Mouse (Mus musculus): ENCODE measurements at regions not wholly inside any gene's neighbourhood (a gene's known extent, or its start where the extent isn't known, plus 50 kb on each side); places are given as distances from the start of the nearest gene placed in this dataset.
A peak's percentile ranks its signal among the peaks of the same experiment; 100 is the strongest.

DNA sequence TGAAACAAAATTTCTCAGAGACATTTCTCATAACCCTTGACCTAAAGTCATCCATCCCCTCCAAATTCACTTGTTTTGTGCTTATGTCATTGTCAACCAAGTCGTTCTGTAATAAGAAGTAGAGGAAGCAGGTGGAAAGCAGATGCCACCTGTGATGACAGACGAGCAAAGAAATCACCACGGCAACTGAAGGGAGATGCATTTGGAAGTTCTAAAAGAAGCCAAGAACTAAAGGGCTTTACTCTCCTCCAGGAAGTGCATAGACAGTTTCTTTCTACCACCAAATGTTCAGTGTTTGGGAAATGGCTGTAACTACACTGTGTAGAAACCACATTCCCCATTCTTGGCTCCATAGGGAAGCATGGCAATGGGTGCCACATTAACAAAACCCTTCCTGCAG lies 317.4 kb downstream of the Gm10184 start:
- no peak for DNase-seq (ENCODE audit: low spot score)

GRCm38 (mm10) chr17:89559506-89559905 lies 350.7 kb downstream of the Gm10184 start:
- DNase-seq (ENCODE audit: low spot score), result no peak

- no peak for DNase-seq (ENCODE audit: low spot score)
Measured at GRCm38 (mm10) chr17:89554754-89555153, 354.3 kb upstream of the Fshr start.

GRCm38 (mm10) chr17:89553597-89553996 lies 353.1 kb upstream of the Fshr start:
- no peak for DNase-seq (ENCODE audit: low spot score)

DNA sequence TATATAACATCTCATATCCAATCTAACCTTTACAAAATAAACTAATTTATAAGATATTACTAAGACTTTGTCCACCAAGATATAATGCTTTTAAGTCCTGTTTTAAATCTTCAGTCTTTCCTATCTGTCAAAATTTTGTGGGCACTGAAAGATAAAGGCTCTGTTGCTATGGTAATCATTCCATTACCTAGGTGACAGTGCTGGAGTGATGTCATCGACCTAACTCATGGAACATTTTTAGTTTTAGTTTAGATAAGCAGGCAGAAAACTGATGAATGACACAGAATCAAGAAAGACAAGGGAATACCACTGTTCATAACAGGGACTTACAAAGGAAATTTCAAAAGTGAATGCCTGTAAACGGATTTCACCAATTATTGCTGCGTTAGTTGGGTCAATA lies 350.3 kb upstream of the Fshr start:
- DNase-seq (ENCODE audit: low spot score), result no peak

DNA sequence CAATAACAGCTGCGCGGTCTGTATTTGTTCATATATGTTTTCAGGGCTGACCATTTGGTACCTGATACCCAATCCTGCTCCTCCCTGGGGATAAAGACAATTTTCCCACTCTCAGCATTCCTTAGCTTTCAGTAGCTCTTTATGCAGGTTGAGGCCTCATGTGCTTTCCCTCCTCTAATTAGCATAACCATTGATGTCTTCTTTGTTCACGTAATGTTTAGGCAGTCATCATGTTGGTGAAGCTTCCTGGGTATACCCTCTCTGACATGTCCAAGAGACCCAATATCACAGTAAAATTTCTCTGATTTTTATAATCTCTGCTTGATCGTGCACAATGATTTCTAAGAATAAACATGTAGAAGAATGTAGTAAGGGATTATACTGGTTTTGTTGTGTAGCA lies 321.4 kb upstream of the Fshr start:
- DNase-seq (ENCODE audit: low spot score), result no peak

DNA sequence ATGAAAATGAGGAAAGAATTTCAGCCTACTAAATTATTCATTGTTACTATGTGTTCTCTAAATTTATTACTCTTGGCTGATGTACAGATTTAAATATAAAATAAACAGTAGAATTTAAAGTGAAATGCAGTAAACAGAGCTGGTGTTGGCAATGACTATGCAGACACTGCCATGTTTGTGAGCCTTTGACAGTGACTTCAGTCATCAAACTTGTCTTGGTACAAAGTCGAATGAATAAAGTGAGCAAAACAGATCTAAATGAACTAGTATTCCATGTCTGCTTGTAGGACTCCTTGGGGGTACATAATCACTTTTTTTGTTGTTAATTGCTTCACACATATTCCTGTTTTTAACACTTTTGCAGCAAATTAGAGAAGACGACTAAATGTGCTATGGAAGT lies 318.9 kb upstream of the Fshr start:
- no peak for DNase-seq (ENCODE audit: low spot score)

- DNase-seq (ENCODE audit: low spot score), result no peak
Measured at GRCm38 (mm10) chr17:89505288-89505687, 304.8 kb upstream of the Fshr start.

DNA sequence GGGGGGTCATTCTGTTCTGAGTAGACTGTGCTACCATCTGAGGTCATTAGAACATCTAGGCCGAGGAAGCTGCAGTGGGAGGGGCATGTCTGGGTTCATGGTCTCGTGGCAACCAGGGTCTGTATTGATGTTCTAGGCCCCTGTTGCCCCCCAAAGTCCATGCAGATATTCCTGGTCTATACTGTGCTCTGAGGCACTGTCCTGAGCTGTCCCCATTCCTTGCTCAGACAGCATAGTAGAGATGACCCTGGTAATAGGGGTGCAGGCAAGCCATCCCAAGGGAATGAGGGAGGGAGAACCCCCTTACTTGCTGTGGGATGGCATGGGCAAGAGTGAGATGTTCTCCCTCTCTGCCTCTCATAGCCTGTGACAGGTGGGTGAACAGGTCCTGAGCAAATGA lies 293.1 kb upstream of the Fshr start:
- DNase-seq (ENCODE audit: low spot score), result no peak

DNA sequence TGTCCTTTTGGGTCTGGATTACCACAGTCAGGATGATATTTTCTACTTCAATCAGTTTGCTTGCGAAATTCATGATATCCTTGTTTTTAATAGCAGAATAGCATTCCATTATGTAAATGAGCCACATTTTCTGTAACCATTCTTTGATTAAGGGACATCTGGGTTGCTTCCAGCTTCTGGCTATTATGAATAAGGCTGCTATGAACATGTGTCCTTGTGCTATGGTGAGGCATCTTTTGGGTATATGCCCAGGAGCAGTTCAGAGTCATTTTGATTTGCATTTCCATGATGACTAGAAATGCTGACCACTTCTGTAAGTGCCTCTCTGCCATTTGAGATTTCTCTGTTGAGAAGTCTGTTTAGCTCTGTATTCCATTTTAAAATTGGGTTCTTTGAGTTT lies 266.0 kb upstream of the Fshr start:
- no peak for DNase-seq (ENCODE audit: low spot score)

GRCm38 (mm10) chr17:89465883-89466282 lies 265.4 kb upstream of the Fshr start:
- no peak for DNase-seq (ENCODE audit: low spot score)

DNA sequence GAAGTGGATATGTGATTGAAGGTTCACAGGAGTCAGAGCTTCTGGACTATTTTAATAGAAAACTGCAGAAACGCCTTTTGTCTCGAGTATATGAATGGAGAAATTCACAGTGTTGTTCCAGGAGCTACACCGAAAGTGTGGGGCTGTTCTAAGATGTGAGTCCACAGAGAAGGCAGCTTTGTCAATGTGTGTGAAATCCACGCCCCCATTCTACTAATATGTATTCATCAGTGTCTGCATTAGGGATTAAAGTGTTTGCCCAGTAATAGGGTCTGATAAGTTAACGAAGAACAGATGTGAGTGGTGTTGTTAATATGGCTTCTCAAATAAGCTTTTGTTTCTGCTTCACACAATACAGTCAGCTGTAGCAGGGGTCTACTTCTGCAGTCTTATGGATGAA lies 260.0 kb upstream of the Fshr start:
- no peak for DNase-seq (ENCODE audit: low spot score)

- no peak for DNase-seq (ENCODE audit: low spot score)
Measured at GRCm38 (mm10) chr17:89454301-89454700, 253.8 kb upstream of the Fshr start.

DNA sequence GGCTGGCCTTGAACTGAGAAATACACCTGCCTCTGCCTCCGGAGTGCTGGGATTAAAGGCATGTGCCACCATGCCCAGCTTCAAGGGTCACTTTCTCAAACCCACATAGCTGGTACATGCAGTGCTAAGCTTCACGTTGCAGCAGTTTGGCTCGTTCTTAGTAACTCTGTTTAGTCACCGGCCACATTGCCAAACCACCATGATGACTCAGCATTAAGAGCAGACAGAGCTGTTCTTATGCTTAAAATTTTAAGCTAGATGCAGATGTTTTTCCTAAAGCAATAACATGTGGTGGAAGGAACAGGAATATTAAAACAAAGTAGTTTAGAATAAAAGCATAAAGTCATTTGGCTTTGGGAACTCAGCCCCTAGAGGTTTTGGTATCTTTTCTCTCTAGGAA lies 250.2 kb upstream of the Fshr start:
- no peak for DNase-seq (ENCODE audit: low spot score)

DNA sequence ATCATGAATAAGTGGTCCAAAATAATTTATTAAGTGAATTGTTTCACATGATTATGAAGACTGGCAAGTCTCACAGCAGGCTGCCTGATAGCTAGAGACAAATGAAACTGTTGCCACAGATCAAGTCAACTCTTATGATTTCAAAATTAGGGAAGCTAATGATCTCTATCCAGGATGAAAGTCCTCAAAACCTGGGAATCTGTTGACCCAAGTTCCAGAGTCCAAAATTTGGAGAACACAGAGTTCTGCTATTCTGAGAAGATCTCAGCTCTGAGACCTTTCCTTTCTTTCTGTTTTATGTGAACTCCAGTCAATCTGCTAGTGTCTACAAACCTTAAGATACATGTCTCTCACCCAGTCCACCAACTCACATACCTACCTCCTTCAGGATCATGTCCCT lies 248.9 kb upstream of the Fshr start:
- DNase-seq (ENCODE audit: low spot score), result no peak

GRCm38 (mm10) chr17:89434288-89434687 lies 233.8 kb upstream of the Fshr start:
- no peak for DNase-seq (ENCODE audit: low spot score)

GRCm38 (mm10) chr17:89410026-89410425 lies 209.6 kb upstream of the Fshr start:
- peak; percentile 2 for DNase-seq (ENCODE audit: low spot score)

DNA sequence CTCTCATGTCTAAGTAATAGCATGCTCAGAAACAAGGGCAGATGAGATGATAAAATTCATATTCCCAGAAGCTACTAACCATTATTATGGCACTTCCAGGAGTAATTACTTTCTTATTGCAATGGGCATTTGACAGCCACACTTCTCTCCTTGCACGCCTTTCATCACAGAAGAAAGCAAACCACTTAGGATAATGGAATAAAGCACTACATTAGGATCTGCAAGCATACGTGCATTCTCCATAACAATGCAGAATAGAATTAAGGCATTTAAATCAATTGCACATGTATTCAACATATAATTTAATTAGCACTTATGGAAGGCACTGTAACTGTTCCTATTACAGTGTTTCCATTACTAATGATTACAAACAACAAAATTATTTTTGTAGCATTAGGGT lies 205.1 kb upstream of the Fshr start:
- DNase-seq (ENCODE audit: low spot score), result no peak

- DNase-seq (ENCODE audit: low spot score), result no peak
Measured at GRCm38 (mm10) chr17:89357241-89357640, 156.8 kb upstream of the Fshr start.

GRCm38 (mm10) chr17:89340497-89341205 lies 140.2 kb upstream of the Fshr start:
- DNase-seq (ENCODE audit: low spot score), result no peak

DNA sequence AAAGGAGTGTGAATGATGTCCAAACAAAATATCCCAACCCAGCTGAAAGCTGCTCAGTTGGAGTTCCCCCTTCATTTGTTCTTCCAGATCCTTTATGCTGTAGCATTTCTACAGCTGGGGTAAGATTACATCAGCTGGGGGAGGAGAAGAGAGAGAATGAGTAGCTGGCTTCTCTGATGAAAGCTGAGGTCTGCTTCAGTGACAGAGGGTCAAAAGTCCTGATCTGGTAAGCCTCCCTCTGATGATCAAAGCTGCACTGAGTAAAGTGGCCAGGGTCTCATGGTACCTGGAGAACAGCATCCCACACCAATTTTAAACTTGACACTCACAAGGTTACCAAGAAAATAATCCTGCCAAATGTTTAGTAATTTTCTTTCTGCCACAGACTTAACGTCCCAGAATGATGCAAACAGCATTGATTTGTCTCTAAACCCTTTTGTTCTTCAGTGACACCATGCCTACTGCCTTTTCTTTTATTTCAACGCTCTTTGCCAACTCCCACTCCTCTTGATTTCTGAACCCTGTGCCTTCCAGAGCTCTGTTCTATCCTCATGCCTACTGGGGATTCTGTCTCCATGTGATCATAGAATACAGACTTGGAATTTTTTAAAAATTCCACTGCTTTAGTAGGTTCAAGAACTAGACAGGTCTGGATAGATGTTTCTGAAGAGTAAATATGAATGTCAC lies 119.3 kb upstream of the Fshr start:
- DNase-seq (ENCODE audit: low spot score), result no peak

- DNase-seq (ENCODE audit: low spot score), result no peak
Measured at GRCm38 (mm10) chr17:89318356-89318755, 117.9 kb upstream of the Fshr start.

GRCm38 (mm10) chr17:89311133-89311532 lies 110.7 kb upstream of the Fshr start:
- no peak for DNase-seq (ENCODE audit: low spot score)

DNA sequence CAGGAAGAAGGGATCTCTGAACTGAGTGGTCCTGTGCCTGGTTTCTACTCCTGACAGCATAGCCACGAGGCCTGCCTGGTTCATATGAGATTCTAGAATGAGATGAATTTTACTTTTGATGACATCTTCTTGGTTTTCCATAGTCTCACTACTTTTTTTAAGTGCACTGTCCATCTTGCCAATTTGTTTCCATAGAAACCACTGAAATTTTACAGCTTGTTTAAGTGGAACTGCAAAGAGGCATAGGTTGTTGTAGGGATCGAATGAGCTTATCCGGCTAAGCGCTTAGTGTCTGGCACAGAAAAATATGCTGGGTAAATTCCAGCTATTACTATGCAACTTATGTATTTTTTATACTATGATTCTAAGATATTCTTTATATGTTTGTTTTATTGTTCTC lies 100.8 kb upstream of the Fshr start:
- DNase-seq (ENCODE audit: low spot score), result no peak

All from left cerebral cortex, adult 11 months (tissue).